Mouse (Mus musculus) 3T3-L1 (cell line): ENCODE measurements around the gene Agrp.
A peak's percentile ranks its signal among the peaks of the same experiment; 100 is the strongest.
"Not testable (repeated sequence)": the region's sequence is repeated elsewhere in the genome, so short reads cannot be mapped to it uniquely, and the experiment has no call there.

Experiments used
- DNase-seq: peaks from one replicate; pipeline ENCODE4 v3.0.0-alpha.2; 2015; ENCODE audit warnings: low read depth, low spot score

The Agrp gene

GRCm38 (mm10) chr8:105602540-105602939 lies 34.7 kb downstream of the Agrp start:
- DNase-seq: not testable (repeated sequence)

- peak; percentile 75 for DNase-seq
These were observed 35.9 kb downstream of the Agrp start for GRCm38 (mm10) chr8:105601301-105601700.

DNA sequence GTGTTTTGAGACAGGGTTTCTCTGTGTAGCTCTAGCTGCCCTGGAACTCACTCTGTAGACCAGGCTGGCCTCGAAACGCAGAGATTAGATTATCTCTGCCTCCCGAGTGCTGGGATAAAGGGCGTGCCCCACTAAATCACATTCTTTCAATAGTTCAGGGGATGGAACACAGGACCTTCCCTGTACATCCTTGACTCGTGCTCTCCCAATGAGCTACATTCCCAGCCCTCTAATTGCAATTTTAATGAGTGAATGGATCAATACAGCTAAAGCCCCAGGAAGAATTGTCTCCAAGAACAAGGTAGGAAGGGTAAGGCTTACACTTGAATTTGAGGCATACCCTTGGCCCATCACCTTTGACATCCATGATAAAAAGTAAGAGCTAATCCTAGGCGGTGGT lies 38.4 kb downstream of the Agrp start:
- DNase-seq: no peak

DNA sequence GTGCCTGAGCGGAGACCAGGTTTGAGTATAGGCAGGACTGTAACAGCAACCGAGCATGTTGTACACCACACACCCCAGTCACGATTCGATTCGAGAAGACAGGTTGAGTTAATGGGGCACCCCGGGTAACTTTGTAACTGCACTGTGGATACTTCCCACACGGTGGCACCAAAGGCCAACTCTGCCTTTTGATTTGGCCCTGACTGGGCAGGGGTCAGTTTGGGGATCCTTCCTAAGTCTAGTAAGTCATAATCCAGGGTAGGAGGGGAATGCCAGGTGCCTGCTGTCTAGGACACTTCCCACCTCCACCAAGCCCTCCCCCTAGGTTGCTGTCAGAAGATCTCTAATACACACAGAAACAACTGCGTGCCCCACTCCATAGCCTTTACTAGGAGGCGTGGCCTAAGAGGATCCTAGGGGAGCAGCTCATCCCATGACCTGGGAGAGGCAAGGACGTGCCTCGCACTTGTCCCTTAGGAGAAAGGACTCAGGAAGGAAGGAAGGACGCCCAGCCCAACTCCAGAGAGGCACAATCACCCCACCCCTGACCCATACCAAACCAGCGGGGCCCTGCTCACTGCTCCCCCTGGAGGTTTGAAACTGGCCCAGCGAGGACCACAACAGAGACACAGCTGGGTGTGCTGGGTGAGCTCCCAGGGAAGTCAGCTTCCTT lies 40.7 kb downstream of the Agrp start:
- peak; percentile 74 for DNase-seq

- DNase-seq: no peak
These were observed 42.5 kb downstream of the Agrp start for GRCm38 (mm10) chr8:105594451-105595242.

GRCm38 (mm10) chr8:105593859-105594258 lies 43.3 kb downstream of the Agrp start:
- DNase-seq: peak; percentile 96

- peak; percentile 60 for DNase-seq
These were observed 44.8 kb downstream of the Agrp start for GRCm38 (mm10) chr8:105592431-105592830.

DNA sequence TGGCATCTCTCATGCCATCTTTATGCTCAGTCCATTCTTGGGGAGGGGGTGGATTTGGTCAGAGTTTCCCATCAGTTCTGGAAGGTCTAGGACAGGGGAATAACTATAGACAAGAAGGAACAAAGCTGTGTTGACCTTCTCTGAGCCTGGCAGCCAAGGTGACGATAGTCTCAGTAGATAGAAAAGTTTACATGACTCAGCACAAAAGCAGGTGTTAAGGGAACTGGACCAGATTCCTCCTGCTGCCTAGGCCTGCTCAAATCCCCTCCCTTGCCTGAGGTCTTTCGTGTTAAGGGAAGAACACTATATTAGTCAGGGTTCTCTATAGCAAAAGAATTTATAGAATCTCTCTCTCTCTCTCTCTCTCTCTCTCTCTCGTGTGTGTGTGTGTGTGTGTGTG lies 57.5 kb downstream of the Agrp start:
- peak; percentile 49 for DNase-seq

GRCm38 (mm10) chr8:105575538-105575937 lies 61.7 kb downstream of the Agrp start:
- DNase-seq: peak; percentile 70

DNA sequence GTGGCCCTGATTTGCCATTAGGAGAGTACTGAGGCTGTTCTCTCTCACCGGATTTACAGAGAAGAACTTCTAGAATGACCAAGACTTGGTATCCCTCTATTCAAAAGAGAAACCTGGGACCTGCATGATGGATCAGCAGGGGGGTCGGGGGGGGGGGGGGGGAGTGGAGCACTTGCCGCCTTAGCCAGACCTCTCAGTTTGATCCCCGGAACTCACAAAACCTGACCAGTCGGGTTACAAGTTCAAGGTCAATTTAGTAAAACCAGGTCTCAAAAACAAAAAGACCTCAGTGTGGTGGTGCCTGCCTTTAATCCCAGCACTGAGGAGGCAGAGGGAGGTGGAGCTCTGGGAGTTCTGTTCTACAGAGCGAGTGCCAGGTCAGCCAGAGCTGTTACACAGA lies 62.5 kb downstream of the Agrp start:
- no peak for DNase-seq

DNA sequence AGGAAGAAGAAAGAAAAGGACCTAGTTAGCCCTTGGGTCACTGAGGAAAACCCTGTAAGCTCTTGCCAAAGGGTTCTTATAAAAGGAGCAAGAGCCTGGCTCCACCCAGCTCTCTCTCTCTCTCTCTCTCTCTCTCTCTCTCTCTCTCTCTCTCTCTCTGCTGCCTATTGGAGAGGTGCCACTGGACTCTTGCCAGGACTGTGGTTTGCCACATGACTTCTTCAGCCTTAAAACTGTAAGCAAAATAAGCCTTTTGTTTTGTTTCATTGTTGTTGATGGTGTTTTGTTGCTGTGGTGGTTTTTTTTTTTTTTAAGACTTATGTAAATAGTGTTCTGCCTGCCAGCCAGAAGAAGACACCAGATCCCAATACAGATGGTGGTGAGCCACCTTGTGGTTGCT lies 63.8 kb downstream of the Agrp start:
- DNase-seq: peak; percentile 88

GRCm38 (mm10) chr8:105571810-105572209 lies 65.4 kb downstream of the Agrp start:
- peak; percentile 77 for DNase-seq

- DNase-seq: no peak
These were observed 70.2 kb downstream of the Agrp start for GRCm38 (mm10) chr8:105566703-105567595.

DNA sequence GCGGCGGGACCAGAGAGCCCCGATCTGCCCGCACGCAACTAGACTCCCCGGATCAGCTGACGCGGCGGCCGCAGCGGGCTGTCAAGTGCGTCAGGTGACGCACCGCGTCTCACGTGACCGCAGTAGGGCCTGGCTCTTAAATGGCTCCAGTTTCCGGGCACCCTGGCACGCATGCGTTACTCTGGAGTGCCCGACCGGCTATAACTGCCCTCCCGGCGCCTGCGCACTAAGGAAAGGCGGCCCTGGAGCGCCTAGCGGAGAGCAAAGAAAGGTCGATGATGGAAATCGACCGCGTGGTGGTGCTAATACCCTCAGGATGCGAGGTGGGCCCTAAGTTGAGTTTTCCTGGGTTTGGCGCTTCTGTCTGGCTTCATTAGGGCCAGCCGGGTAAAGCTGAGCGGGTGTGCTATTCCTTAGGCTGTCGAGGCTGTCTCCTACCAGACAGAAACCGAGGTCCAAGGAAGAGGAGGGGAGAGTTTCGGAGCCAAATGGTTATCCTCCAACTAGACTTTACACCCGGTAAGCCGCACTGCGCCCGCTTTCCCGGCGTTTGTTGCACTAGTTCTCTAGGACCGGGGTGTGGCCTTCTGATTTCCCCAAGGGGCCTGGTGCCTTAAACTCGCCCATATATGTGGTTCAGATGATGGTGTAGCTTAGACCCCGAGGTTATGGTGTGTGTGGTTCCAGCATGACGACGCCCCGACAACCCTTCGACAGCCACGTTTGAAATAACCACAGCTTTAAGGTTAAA lies 71.1 kb downstream of the Agrp start, which contains the start of gene Atp6v0d1:
Atp6v0d1 (minus strand) TSS at position 96 of the 751 bp plus-strand sequence.
- peak; percentile 100 for DNase-seq

- DNase-seq: peak; percentile 47
These were observed 71.8 kb downstream of the Agrp start for GRCm38 (mm10) chr8:105565401-105565881.

GRCm38 (mm10) chr8:105564573-105565229 lies 72.5 kb downstream of the Agrp start:
- DNase-seq: not testable (repeated sequence)

- DNase-seq: no peak
These were observed 73.3 kb downstream of the Agrp start for GRCm38 (mm10) chr8:105563871-105564270.

GRCm38 (mm10) chr8:105562863-105563262 lies 74.3 kb downstream of the Agrp start:
- DNase-seq: no peak

- DNase-seq: no peak
These were observed 82.0 kb downstream of the Agrp start for GRCm38 (mm10) chr8:105555230-105555629.

DNA sequence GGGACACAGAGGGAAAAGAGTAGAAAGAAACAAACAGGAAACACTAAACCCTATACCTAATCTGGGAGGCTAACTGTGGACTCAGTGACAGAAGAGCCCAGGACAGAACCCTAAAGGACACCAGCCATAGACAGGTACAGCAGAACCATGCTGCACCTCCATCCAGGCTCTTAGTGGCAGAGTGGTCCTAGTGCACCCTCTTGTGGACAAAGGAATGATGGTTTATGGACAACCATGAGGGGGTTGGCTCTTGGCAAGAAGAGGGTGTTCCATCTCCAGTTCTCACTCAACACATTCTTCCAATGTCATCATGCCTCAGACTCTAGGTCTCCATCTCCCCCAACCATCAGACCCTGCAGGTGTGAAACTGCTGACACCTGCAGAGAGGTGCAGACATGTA lies 83.1 kb downstream of the Agrp start:
- peak; percentile 89 for DNase-seq
